Mouse (Mus musculus) limb, embryonic 14.5 days (tissue): ENCODE measurements at regions not wholly inside any gene's neighbourhood (a gene's known extent, or its start where the extent isn't known, plus 50 kb on each side); places are given as distances from the start of the nearest gene placed in this dataset.

Experiments used
- ATAC-seq: fragments of 200-750 bp; cut with Nextera tagmentation; 2 replicates; pipeline ENCODE4 v1.8.0; 2017; ENCODE audit warnings: low read depth, moderate number of reproducible peaks, moderate TSS enrichment; ENCODE audit not compliant: low FRiP score
- DNase-seq: peaks from one replicate; pipeline ENCODE4 v3.0.0-alpha.2; 2015; ENCODE audit warnings: low spot score
- H3K27ac ChIP-seq: fragments of 300-500 bp; sonication (generic); replicated peaks from 2 replicates; pipeline ENCODE4 v1.5.1; 2014; ENCODE audit warnings: low read depth, mild to moderate bottlenecking, low read length, moderate library complexity, mixed read lengths
- H3K27me3 ChIP-seq: fragments of 300-500 bp; sonication (generic); 2 replicates; pipeline ENCODE4 v1.6.1; 2014; ENCODE audit warnings: low read length, mixed read lengths; ENCODE audit not compliant: control insufficient read depth, insufficient read depth
- H3K36me3 ChIP-seq: fragments of 300-500 bp; sonication (generic); 2 replicates; pipeline ENCODE4 v1.6.1; 2014; ENCODE audit warnings: mild to moderate bottlenecking, low read length, moderate library complexity, mixed read lengths; ENCODE audit not compliant: control insufficient read depth, insufficient read depth
- H3K4me1 ChIP-seq: fragments of 300-500 bp; sonication (generic); 2 replicates; pipeline ENCODE4 v1.6.1; 2014; ENCODE audit warnings: antibody characterized with exemption, low read length, mixed read lengths; ENCODE audit not compliant: control insufficient read depth, insufficient read depth
- H3K4me2 ChIP-seq: fragments of 300-500 bp; sonication (generic); replicated peaks from 2 replicates; pipeline ENCODE4 v1.6.1; 2014; ENCODE audit warnings: low read depth, mild to moderate bottlenecking, low read length, moderate library complexity; ENCODE audit not compliant: severe bottlenecking
- H3K4me3 ChIP-seq: fragments of 300-500 bp; sonication (generic); replicated peaks from 2 replicates; pipeline ENCODE4 v1.5.1; 2014; ENCODE audit warnings: low read length
- H3K9ac ChIP-seq: fragments of 300-500 bp; sonication (generic); 2 replicates; pipeline ENCODE4 v1.6.1; 2014; ENCODE audit warnings: mild to moderate bottlenecking, low read depth, low read length, moderate library complexity; ENCODE audit not compliant: severe bottlenecking
- H3K9me3 ChIP-seq: fragments of 300-500 bp; sonication (generic); 2 replicates; pipeline ENCODE4 v1.6.1; 2016; ENCODE audit warnings: low read length; ENCODE audit not compliant: control insufficient read depth
- POLR2A ChIP-seq: fragments of 200-500 bp; IDR thresholded peaks from 2 replicates; pipeline ENCODE4 v1.8.0; 2012; ENCODE audit warnings: inconsistent platforms, mild to moderate bottlenecking, moderate library complexity, borderline replicate concordance; ENCODE audit not compliant: insufficient read depth, insufficient read length; ENCODE audit errors: extremely low read depth
- WGBS: fragments of 180-500 bp; shearing (Covaris S2); extraction: QIAGEN DNeasy Blood & Tissue Kit; methylation state at CpG from one replicate; pipeline ENCODE4 v1.1.7; 2014; 5-methylcytosine and 5-hydroxymethylcytosine counted together

- 92% methylated on average over 6 of the region's 6 CpGs for WGBS
- H3K9ac ChIP-seq = no peak overlapping the region
- no peaks in the 10 kb centered on the region for H3K9me3 ChIP-seq
- no peak for TF ChIP-seq POLR2A
- no peak overlapping the region for H3K4me2 ChIP-seq
- no peak for ATAC-seq
- H3K4me3 ChIP-seq = no peak overlapping the region
- H3K27ac ChIP-seq = no peak overlapping the region
- H3K4me1 ChIP-seq = no peaks in the 10 kb centered on the region
- DNase-seq = no peak
- H3K27me3 ChIP-seq = no peaks in the 10 kb centered on the region
- H3K36me3 ChIP-seq = no peaks in the 10 kb centered on the region
These were observed 718.6 kb upstream of the Gm21961 start for GRCm38 (mm10) chr15:65733326-65733725.

- no peaks in the 10 kb centered on the region for H3K27me3 ChIP-seq
- ATAC-seq (no peak), DNase-seq (no peak)
- H3K27ac ChIP-seq = no peak overlapping the region
- no peak overlapping the region for H3K4me2 ChIP-seq
- WGBS = 82% methylated on average over 2 of the region's 2 CpGs
- H3K36me3 ChIP-seq = no peaks in the 10 kb centered on the region
- no peaks in the 10 kb centered on the region for H3K9me3 ChIP-seq
- no peak for TF ChIP-seq POLR2A
- no peaks in the 10 kb centered on the region for H3K4me1 ChIP-seq
- H3K4me3 ChIP-seq = no peak overlapping the region
- no peak overlapping the region for H3K9ac ChIP-seq
These were observed 716.6 kb upstream of the Gm21961 start for GRCm38 (mm10) chr15:65731308-65731707.

- 67% methylated on average over 1 of the region's 1 CpGs for WGBS
These were observed 712.4 kb upstream of the Gm21961 start for GRCm38 (mm10) chr15:65727061-65727460.

GRCm38 (mm10) chr15:65726271-65726670, 711.6 kb upstream of the Gm21961 start:
- Histone ChIP-seq H3K4me1 (no peaks in the 10 kb centered on the region), H3K4me3 (no peak overlapping the region), H3K27ac (no peak overlapping the region), H3K9me3 (no peaks in the 10 kb centered on the region), H3K9ac (no peak overlapping the region), H3K36me3 (no peaks in the 10 kb centered on the region), H3K4me2 (no peak overlapping the region), H3K27me3 (no peaks in the 10 kb centered on the region)
- no peak for ATAC-seq
- WGBS = 86% methylated on average over 2 of the region's 2 CpGs
- no peak for DNase-seq
- TF ChIP-seq POLR2A = no peak

More at GRCm38 (mm10) chr15:65727061-65727460, 712.4 kb upstream of the Gm21961 start:
- H3K36me3 ChIP-seq = no peaks in the 10 kb centered on the region
- H3K4me3 ChIP-seq = no peak overlapping the region
- no peaks in the 10 kb centered on the region for H3K4me1 ChIP-seq
- H3K27ac ChIP-seq = no peak overlapping the region
- ATAC-seq (no peak), DNase-seq (no peak)
- no peak overlapping the region for H3K4me2 ChIP-seq
- no peak for TF ChIP-seq POLR2A
- H3K9ac ChIP-seq = no peak overlapping the region
- H3K27me3 ChIP-seq = no peaks in the 10 kb centered on the region
- H3K9me3 ChIP-seq = no peaks in the 10 kb centered on the region

GRCm38 (mm10) chr15:65703559-65703958, 688.9 kb upstream of the Gm21961 start:
- H3K9ac ChIP-seq = no peak overlapping the region
- no peaks in the 10 kb centered on the region for H3K27me3 ChIP-seq
- ATAC-seq (no peak), DNase-seq (peak; percentile 12)
- H3K9me3 ChIP-seq = no peaks in the 10 kb centered on the region
- H3K27ac ChIP-seq = no peak overlapping the region
- WGBS = 70% methylated on average over 3 of the region's 3 CpGs
- H3K4me2 ChIP-seq = no peak overlapping the region
- H3K4me3 ChIP-seq = no peak overlapping the region
- no peaks in the 10 kb centered on the region for H3K36me3 ChIP-seq
- no peaks in the 10 kb centered on the region for H3K4me1 ChIP-seq
- TF ChIP-seq POLR2A = no peak

GRCm38 (mm10) chr15:65701510-65701909, 686.8 kb upstream of the Gm21961 start:
- DNase-seq (peak; percentile 3), ATAC-seq (no peak)
- H3K27me3 ChIP-seq = no peaks in the 10 kb centered on the region
- no peak overlapping the region for H3K9ac ChIP-seq
- H3K36me3 ChIP-seq = no peaks in the 10 kb centered on the region
- WGBS = 14% methylated on average over 1 of the region's 1 CpGs
- H3K9me3 ChIP-seq = no peaks in the 10 kb centered on the region
- H3K4me3 ChIP-seq = no peak overlapping the region
- TF ChIP-seq POLR2A = no peak
- H3K27ac ChIP-seq = no peak overlapping the region
- no peak overlapping the region for H3K4me2 ChIP-seq
- H3K4me1 ChIP-seq = no peaks in the 10 kb centered on the region
